Mouse (Mus musculus) layer of hippocampus, adult 9-11 months (tissue): ENCODE data around the gene Cux1.

ENCODE experiments used
- DNase-seq: peaks from one replicate; pipeline ENCODE4 v3.0.0; 2022

Cux1 gene

GRCm38 (mm10) chr5:136292361-136292760 is 274.9 kb downstream of the Cux1 start:
- no peak for DNase-seq

- no peak for DNase-seq
Measured at GRCm38 (mm10) chr5:136291562-136291961, 275.7 kb downstream of the Cux1 start.

DNA sequence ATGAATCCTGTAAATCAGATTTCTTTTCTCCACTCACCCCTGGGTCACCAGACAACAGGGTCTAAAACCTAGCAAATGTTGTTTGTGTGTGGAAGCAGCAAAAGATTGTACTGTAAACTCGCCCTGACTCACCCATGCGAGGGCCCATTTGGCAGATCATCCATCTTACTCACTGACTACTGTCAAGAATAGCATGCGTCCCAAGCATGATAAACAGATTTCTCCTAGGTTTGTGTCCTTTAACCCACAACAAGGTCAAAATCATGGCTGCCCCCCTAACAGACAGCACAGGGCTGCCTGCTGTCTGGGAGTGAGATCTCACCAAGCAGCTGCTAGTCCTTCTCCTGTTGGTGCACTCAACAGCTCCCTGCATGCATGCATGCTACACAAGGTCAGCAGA is 277.5 kb downstream of the Cux1 start:
- DNase-seq = no peak

GRCm38 (mm10) chr5:136288351-136289081 is 278.8 kb downstream of the Cux1 start:
- no peak for DNase-seq

DNA sequence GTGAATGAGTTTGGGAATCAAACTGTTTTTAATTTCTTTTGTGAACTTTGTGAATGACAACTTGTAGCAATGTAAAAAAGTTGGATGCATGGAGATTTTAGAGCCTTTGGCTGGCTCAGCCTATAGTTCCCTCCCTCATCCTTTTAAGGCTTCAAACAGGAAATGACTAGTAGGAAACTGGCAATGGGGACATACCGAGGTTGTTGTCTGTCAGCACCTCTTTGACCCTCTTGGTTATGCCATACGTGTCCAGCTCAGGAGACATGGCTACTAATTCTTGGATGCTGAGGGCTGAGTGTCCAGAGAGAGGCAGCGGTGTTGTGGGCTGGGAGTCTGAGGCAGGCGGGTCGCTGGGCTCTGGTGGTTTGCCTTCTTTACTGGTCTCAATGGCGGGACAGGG is 280.7 kb downstream of the Cux1 start:
- no peak for DNase-seq

DNA sequence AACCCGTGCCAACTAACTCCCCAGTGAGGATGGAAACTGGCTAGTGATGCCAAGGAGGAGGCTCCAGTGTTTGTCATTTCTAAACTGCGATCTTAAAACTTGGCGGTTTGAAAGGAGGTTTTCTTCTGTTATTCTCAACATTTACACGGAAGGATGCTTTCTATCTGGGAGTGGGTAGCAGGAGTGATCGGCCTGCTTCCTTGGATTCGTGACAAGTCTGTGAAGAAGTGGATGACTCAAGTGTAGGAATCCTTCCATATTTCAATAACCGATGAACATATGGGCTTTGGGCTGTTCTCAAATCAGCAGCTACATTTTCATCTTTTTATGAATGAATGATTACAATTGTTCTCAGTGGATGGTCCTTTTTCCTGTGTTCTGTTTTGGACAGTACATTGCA is 282.2 kb downstream of the Cux1 start:
- peak; percentile 37 for DNase-seq

GRCm38 (mm10) chr5:136281351-136281750 is 285.9 kb downstream of the Cux1 start:
- DNase-seq = no peak

DNA sequence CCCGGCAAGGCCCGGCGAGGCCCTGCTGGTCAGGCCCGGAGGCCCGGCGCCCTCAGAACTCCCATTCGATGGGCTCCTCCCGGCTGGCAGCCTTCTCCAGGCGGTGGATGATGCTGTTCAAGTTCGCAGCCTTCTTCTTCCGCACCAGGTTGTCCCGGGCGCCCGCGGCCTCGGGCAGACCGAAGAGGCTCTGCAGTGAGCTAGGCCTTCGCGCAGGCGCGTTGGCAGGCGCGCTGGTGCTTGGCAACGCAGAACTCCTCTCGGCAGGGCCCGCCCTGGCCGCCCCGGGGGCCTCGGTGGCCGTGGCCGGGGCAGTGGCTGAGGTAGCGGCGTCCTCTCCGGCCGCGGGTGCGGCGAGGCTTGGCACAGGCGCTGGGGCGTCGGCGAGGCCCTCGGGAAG is 292.6 kb downstream of the Cux1 start:
- DNase-seq = no peak

GRCm38 (mm10) chr5:136269937-136270336 is 297.4 kb downstream of the Cux1 start:
- no peak for DNase-seq

DNA sequence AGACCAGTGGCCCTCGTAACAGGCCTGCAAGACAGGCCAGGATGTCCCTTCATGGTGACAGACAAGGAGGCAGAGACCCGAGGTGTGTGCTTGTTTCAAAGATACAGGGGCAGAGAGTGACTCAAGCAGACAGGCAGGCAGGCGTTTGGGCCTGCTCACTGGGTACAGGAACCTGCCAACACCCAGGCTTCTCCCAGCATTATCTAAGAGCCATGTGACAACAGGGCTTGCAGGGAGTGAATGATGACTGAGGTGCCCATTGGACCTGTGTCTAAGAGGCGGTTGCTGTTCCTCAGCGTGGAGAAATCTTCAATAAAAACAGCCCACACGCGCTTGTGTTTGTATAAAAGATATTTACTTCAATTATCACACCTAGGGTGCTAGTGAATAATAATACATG is 301.2 kb downstream of the Cux1 start:
- no peak for DNase-seq

DNA sequence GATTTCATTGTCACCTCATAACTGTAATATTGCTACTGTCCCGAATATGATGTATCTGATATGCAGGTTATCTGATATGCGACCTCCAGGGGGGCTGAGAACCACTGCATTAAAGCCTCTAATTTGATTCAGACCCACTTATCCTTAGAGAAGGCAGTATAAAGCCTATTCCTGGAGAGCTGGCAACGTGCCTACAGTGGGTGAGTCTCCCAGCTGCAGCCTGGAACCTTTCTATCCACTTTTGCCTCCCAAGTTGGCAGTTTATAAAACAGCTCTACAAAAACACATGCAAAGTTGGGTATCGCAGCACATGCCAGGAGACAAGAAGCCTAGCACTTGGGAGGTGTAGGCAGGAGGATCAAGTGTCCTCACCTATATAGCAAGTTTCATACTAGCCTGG is 303.9 kb downstream of the Cux1 start:
- DNase-seq = no peak

DNA sequence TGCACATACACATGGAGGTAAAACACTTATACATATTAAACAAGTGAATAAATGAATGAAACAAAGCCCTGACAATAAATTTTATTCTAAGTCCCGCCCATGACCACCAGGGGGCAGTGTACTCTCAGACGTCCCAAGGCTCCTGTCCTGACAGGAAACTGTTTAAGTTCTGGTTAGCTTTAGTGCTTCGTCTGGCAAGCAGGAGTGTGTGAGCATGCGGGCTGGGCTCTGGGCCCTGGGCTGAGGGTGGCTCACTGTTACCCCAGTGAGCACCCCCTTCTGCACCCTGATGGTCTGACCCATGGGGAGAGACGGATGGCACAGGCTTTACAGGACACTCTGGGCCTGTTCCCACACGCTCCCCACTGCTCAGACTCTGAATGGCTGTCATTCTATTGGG is 308.4 kb downstream of the Cux1 start:
- DNase-seq = no peak

- DNase-seq = peak; percentile 59
Measured at GRCm38 (mm10) chr5:136252899-136253298, 314.4 kb downstream of the Cux1 start.

DNA sequence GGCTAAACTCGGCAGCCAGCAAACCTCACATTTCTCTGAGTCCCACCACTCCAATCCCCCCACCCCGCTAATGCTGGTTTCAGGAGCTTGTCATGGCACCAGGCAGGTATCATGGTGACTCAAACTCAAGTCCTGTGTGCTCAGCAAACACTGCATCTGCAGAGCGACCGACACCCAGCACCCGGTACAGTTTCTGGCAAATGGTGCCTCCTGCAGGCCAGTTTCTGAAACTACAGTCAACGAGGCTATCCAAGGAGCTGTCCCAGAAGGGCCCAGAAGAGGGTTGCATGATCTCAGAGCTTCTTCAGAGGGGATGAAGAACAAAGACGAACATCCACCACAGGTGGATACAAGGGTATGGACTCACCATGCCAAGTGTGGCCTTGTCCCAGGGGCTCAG is 316.3 kb downstream of the Cux1 start:
- no peak for DNase-seq

- no peak for DNase-seq
Measured at GRCm38 (mm10) chr5:136248441-136248840, 318.8 kb downstream of the Cux1 start.

DNA sequence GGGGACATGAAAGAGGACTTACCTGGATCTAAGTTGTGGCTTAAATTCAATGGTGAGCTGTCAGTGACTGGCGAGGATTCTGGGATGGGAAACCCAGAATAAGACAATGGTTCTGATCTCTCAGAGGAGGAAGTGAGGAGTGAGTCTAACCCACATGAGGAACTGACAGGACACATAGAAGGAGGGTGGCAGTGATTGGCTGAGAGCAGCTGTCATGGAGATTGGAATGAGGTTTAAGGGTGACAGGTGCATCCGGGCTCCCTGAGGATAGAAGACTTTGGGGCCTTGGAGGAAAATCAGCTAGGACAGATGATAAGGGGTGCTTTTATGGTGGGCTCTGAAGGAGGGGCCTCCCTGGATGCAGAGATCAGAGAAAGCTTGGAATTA is 320.8 kb downstream of the Cux1 start, which contains the start of gene Sh2b2:
Gene Sh2b2, minus strand, starts transcription at position 105 of the 387 bp plus-strand sequence.
- DNase-seq = no peak

DNA sequence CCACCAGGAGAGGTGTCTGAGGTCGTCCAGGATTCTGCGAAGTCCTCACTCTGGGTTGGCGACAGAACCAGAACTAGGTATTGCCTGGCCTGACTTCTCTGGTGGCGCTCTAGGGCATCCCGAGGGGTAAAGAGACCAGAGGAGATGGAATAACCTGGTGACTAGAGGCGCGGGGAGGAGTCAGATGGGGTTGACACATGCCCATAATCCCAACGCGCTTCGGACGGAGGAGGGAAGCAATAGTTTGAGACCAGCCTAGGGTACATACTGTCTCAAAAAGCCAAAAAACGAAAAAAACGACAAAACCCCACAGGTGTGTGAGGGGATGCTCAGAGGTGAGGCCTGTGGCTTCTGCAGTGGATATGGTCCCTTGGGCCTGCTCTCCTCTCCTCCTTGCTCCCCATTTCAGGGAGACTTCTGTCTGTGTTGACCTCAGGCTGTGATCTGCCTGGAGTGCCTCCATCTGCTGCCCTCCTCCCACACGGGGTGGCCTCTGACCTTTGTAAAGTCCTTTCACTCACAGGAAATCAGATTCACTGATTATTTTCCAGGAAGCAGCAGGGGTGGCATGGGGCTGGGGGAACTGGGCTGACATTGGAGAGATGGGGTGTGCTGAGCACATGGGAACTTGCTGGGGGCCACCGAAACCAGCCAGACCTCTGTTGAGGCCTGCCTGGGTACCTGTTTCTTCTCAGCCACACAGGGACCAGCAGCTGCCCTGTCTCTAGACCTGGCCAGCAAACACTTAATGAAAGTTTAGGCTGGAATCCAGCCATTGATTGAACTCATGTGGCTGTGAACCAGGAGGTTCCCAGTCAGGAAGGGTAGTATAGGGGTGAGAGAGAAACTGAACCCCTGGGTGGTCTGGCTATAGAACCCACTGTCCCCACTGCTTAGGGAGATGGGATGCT is 321.5 kb downstream of the Cux1 start:
- no peak for DNase-seq

DNA sequence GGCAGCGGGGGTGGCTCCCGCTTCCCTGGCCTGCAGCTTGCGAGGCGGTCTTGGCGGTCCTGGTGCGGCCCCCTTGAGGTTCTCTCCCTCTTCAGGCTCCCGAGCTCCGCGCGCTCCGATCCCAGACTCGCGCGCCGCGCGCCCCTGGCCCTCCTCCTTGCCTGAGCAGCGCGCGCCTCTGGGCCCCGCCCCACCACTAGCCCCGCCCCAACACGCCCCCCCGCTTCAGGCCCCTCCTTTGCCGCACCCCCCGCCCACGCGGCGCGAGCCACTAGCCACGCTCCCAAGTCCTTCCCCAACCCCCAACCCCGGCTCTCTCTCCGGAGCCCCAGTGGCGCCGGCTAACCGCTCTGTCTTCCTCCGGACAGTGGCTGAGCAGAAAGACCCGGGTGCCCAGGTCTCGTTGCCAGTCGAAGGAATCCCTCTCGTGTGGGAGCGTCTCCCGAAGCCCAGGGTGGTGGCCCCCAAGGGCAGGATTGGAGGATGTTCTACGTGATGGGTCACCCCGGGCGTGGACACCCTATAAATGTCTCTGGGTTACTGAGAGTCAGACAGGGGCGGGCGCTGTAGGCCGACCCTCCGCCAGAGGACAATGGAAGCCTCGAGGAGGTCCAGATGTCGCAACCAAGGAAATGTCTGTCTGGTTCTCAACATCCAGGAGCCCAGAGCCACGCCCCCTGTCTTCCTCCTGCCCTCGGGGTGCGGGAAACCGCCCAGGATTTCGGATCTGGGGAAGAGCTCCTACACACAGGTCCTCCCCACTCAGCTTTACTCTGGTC is 322.3 kb downstream of the Cux1 start:
- peak; percentile 89 for DNase-seq

GRCm38 (mm10) chr5:136243851-136244761 is 323.2 kb downstream of the Cux1 start:
- no peak for DNase-seq

DNA sequence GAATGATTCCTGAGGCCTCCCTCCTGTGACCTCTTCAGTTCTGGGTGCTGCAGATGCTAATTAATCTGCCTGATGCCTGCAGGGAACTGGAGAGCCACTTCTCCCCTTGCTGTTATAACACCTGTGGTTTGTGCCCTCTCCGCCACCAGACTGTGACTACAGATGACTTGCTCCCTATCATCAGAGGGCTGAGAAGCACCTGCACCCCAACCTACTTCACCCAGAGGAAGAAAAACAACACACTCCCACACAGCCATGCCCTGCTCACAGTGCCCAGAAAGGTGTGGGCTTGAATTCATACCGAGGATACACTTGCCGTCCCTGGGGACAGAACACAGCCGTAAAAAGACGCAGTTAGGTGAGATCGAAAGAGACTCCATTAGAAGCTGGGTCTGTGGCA is 326.1 kb downstream of the Cux1 start:
- DNase-seq = no peak

GRCm38 (mm10) chr5:136240381-136240780 is 326.9 kb downstream of the Cux1 start:
- no peak for DNase-seq

DNA sequence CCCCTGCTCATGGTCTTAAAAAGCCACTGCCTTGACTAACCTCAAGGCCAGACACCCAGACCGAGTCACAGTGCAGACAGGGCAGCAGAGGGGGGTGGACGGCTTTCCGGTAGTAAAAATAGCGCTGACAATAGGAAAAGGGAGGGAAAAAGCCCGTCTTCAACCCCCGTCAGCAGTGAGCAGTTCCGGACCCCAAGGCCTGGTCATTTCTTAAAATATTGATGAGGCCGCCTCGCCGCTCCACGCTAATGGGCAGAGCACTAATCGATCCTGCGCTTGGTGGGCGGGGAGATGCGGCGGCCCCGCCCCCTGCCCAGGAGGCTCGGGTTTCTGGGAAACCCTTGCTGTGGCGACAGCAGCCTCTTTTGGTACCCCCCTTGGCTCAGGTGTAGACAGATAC is 329.7 kb downstream of the Cux1 start:
- no peak for DNase-seq
